Mouse (Mus musculus): Measurements from ENCODE around the gene Ahnak2. TPM values are rescaled to one million over a fixed set of nuclear protein-coding genes. Genes with fewer than 3 reads are reported as not detected.

Gene Ahnak2
- total and polyA plus RNA-seq, 3 experiments: 2.6 to 11.4 TPM; not detected in 1

GRCm38 (mm10) chr12:112808587-112809364 lies 6.3 kb upstream of the Ahnak2 start, which contains the start of gene Clba1:
Clba1 (plus strand) TSS chr12:112808937.
- H3K27me3 ChIP-seq (ENCODE audit: control insufficient read depth in 1 of 2, insufficient read depth in 2 of 2, low read length in 2 of 2): peaks cover 2 to 16% of the 10 kb centered on the region in 2 experiments; a peak in 2 of 4 replicates
- H3K36me3 ChIP-seq (ENCODE audit: control insufficient read depth in 1 of 2, insufficient read depth in 2 of 2, low read length in 2 of 2): peaks cover 0 to 4% of the 10 kb centered on the region in 2 experiments; a peak in 1 of 4 replicates
- no peaks in the 10 kb centered on the region; the same call in 1 of the 2 replicates for H3K79me2 ChIP-seq (ENCODE audit: control insufficient read depth, insufficient read depth, low read length, poor library complexity)
- no peaks in the 10 kb centered on the region for H3K9me3 ChIP-seq (replicated peaks; ENCODE audit: insufficient read depth, low read length)
- no peak within 1 kb of the TSS for H3K27ac ChIP-seq (ENCODE audit: control insufficient read depth, low read depth, low read length)
- peak within 1 kb of the TSS; percentile 59 to 76 for H3K4me3 ChIP-seq (ENCODE audit: control insufficient read depth in 1 of 2, insufficient read depth in 1 of 2, low read depth in 2 of 2, low read length in 2 of 2)
- DNase-seq (ENCODE audit: low read depth, low spot score): peak; percentile 100
- H3K9ac ChIP-seq (ENCODE audit: control insufficient read depth, low read depth, low read length, poor library complexity, severe bottlenecking): peak within 1 kb of the TSS; percentile 64
- H3K4me1 ChIP-seq (ENCODE audit: control insufficient read depth in 1 of 2, insufficient read depth in 2 of 2, low read length in 2 of 2): peaks cover 0 to 11% of the 10 kb centered on the region in 2 experiments; a peak in 3 of 4 replicates
- TF ChIP-seq SIN3A (IDR thresholded peaks at IDR 0.05; ENCODE audit: low read length) (peak; percentile 100), ZC3H11A (IDR thresholded peaks at IDR 0.05; ENCODE audit: low read depth, low read length) (no peak; the same call in 1 of the 2 replicates), MAX (IDR thresholded peaks at IDR 0.05; ENCODE audit: low read length) (peak; percentile 97), EP300 (IDR thresholded peaks at IDR 0.05; ENCODE audit: low read depth in 1 of 2, low read length in 2 of 2) (no peak; a peak in 1 of 4 replicates), POLR2AphosphoS5 (IDR thresholded peaks at IDR 0.05; ENCODE audit: borderline replicate concordance, low read depth, low read length) (no peak), ETS1 (IDR thresholded peaks at IDR 0.05; ENCODE audit: low read depth, low read length) (peak; percentile 67; the same call in 1 of the 2 replicates), MAFK (IDR thresholded peaks at IDR 0.05; ENCODE audit: borderline replicate concordance, low read depth, low read length) (no peak), CHD2 (IDR thresholded peaks at IDR 0.05; ENCODE audit: low read length) (no peak), CHD1 (IDR thresholded peaks at IDR 0.05; ENCODE audit: low read depth, low read length) (0 out of 2 replicates have a peak, but pooled peaks have one; percentile 59), TCF12 (IDR thresholded peaks at IDR 0.05; ENCODE audit: low read depth, low read length) (peak; percentile 72; the same call in 1 of the 2 replicates), MYB (IDR thresholded peaks at IDR 0.05; ENCODE audit: low read depth, low read length) (peak; percentile 14; the same call in 1 of the 2 replicates), GABPA (IDR thresholded peaks at IDR 0.05; ENCODE audit: low read depth, low read length) (no peak), CTCF (IDR thresholded peaks at IDR 0.05 in 2 of 3, conservative IDR thresholded peaks at IDR 0.05 in 1 of 3; ENCODE audit: control insufficient read depth in 1 of 3, insufficient read depth in 1 of 3, low read depth in 2 of 3, low read length in 3 of 3, poor library complexity in 1 of 3, severe bottlenecking in 1 of 3) (peak in 1 of 3 experiments; percentile 39; a peak in 3 of 6 replicates), UBTF (IDR thresholded peaks at IDR 0.05; ENCODE audit: borderline replicate concordance, insufficient read depth, low read depth, low read length) (no peak; the same call in 1 of the 2 replicates), MYC (IDR thresholded peaks at IDR 0.05; ENCODE audit: low read depth, low read length) (peak; percentile 85), NELFE (IDR thresholded peaks at IDR 0.05; ENCODE audit: low read depth, low read length) (peak; percentile 79), TBP (IDR thresholded peaks at IDR 0.05; ENCODE audit: low read depth, low read length) (peak; percentile 81), ZMIZ1 (IDR thresholded peaks at IDR 0.05; ENCODE audit: low read depth, low read length) (peak; percentile 90), KAT2A (conservative IDR thresholded peaks at IDR 0.05; ENCODE audit: low read depth, low read length) (no peak; the same call in 1 of the 2 replicates), BHLHE40 (IDR thresholded peaks at IDR 0.05; ENCODE audit: borderline replicate concordance, low read depth, low read length) (peak; percentile 56; the same call in 1 of the 2 replicates), USF2 (IDR thresholded peaks at IDR 0.05; ENCODE audit: borderline replicate concordance in 1 of 2, insufficient read depth in 1 of 2, low read depth in 1 of 2, low read length in 2 of 2) (no peak), RCOR1 (IDR thresholded peaks at IDR 0.05; ENCODE audit: low read depth, low read length) (peak; percentile 25; the same call in 1 of the 2 replicates), MAZ (IDR thresholded peaks at IDR 0.05; ENCODE audit: low read depth, low read length) (peak; percentile 81), ZKSCAN1 (IDR thresholded peaks at IDR 0.05; ENCODE audit: low read depth, low read length) (no peak), MXI1 (IDR thresholded peaks at IDR 0.05; ENCODE audit: low read depth, low read length) (peak; percentile 99), MEF2A (IDR thresholded peaks at IDR 0.05; ENCODE audit: extremely low read depth, insufficient replicate concordance, low read depth, low read length, poor library complexity, severe bottlenecking) (peak; percentile 26; the same call in 1 of the 2 replicates), RAD21 (IDR thresholded peaks at IDR 0.05; ENCODE audit: low read depth, low read length) (no peak; the same call in 1 of the 2 replicates), USF1 (IDR thresholded peaks at IDR 0.05; ENCODE audit: low read depth, low read length) (peak; percentile 52), POLR2A (IDR thresholded peaks at IDR 0.05; ENCODE audit: control insufficient read depth in 1 of 2, insufficient read depth in 1 of 2, low read depth in 1 of 2, low read length in 2 of 2, poor library complexity in 1 of 2) (peak in 1 of 2 experiments; percentile 93; a peak in 2 of 4 replicates), POLR2AphosphoS2 (IDR thresholded peaks at IDR 0.05; ENCODE audit: low read length) (peak; percentile 59; the same call in 1 of the 2 replicates), JUND (IDR thresholded peaks at IDR 0.05; ENCODE audit: low read depth, low read length) (no peak), HCFC1 (IDR thresholded peaks at IDR 0.05; ENCODE audit: low read depth, low read length) (peak; percentile 89), E2F4 (IDR thresholded peaks at IDR 0.05; ENCODE audit: borderline replicate concordance, low read depth, low read length) (peak; percentile 84; the same call in 1 of the 2 replicates), GATA1 (IDR thresholded peaks at IDR 0.05; ENCODE audit: low read depth, low read length) (no peak), SMC3 (IDR thresholded peaks at IDR 0.05; ENCODE audit: low read depth, low read length) (peak; percentile 23)

All from MEL (cell line).